Comparison of ENCODE assay signal across 8 mouse cellular contexts in the genomic region with DNA sequence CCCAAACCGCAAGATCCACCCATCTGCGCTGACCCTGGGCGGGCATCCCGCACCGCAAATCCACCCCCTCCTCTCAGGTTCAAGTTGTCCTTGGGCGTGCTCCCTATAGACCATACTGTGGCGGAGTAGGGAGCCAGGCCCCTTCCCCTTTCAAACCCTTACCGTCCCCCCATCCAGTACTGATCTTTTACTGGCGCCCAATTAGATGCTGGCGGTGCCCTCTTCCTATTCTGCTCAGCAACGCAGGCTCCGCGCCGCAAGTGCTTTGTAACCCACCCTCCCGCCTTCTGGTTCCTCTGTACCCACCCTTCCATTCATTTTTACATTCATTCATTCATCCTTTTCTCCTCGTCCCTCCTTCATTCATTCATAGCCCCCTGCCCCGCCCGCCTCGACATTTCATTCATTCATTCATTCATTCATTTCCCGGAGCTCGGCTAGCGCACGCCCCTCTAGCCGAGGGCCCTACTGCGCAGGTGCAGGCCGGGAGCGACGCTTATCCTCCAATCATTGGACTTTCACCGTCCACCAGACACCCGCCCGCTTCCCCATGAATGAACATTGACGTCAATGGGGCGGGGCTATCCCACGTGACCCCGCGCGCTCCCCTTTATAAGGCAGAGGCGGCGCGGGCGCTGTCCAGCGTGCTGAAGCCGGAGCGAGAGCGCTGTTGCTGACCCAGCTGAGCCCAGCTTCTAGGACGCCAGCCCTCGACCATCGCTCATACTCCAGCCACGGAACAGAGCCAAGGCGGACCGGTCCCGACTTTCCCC. TPM values are rescaled to one million over a fixed set of nuclear protein-coding genes. Genes with fewer than 3 reads are reported as not detected.
DNase-seq lines count a peak whose midpoint lies in the region; ATAC-seq and TF ChIP-seq lines count a peak whose summit lies in the region.

No protein-coding gene starts in this region.

- peak overlapping the region; percentile 59 for H3K4me3 ChIP-seq in G1E (ENCODE audit: low read depth, low read length)
- H3K4me3 ChIP-seq in forebrain, embryonic 15.5 days = peak overlapping the region; percentile 48
- peak overlapping the region; percentile 25 for H3K4me3 ChIP-seq in liver, postnatal 0 days (ENCODE audit: low read depth, low read length)
- H3K4me3 ChIP-seq in neural tube, embryonic 13.5 days = peak overlapping the region; percentile 48

- ATAC-seq in G1E (ENCODE audit: extremely low read depth, insufficient number of reproducible peaks, low FRiP score, poor library complexity, severe bottlenecking) = peak; percentile 54; the same call in 1 of the 2 replicates
- ATAC-seq in forebrain, embryonic 15.5 days (replicated peaks) = peak; percentile 77
- ATAC-seq in liver, postnatal 0 days = peak; percentile 71
- peak; percentile 73 for ATAC-seq in neural tube, embryonic 13.5 days (ENCODE audit: low read depth)

- TF ChIP-seq EP300 in liver, postnatal 0 days (IDR thresholded peaks at IDR 0.05; ENCODE audit: low read depth) = no peak

- peaks cover 71% of the 10 kb centered on the region for H3K27me3 ChIP-seq in G1E (ENCODE audit: insufficient read depth, low read length)
- H3K27me3 ChIP-seq in forebrain, embryonic 15.5 days = peaks cover 63% of the 10 kb centered on the region
- peaks cover 75% of the 10 kb centered on the region for H3K27me3 ChIP-seq in liver, postnatal 0 days (ENCODE audit: insufficient read depth, low read length)
- peaks cover 87% of the 10 kb centered on the region for H3K27me3 ChIP-seq in neural tube, embryonic 13.5 days

- TF ChIP-seq CTCF in G1E (IDR thresholded peaks at IDR 0.05; ENCODE audit: low read depth, low read length) = no peak
- no peak for TF ChIP-seq CTCF in liver, postnatal 0 days (IDR thresholded peaks at IDR 0.05; ENCODE audit: low read depth)

- H3K4me2 ChIP-seq in forebrain, embryonic 15.5 days (replicated peaks) = peak overlapping the region; percentile 99
- peak overlapping the region; percentile 65 for H3K4me2 ChIP-seq in liver, postnatal 0 days (ENCODE audit: low read depth, low read length)
- H3K4me2 ChIP-seq in neural tube, embryonic 13.5 days = peak overlapping the region; percentile 100

- peaks cover 9% of the 10 kb centered on the region for H3K36me3 ChIP-seq in G1E (replicated peaks)
- no peaks in the 10 kb centered on the region for H3K36me3 ChIP-seq in forebrain, embryonic 15.5 days
- no peaks in the 10 kb centered on the region for H3K36me3 ChIP-seq in liver, postnatal 0 days (replicated peaks; ENCODE audit: insufficient read depth, low read length)
- 0 out of 2 replicates have a peak, but pooled peaks cover 4% of the 10 kb centered on the region for H3K36me3 ChIP-seq in neural tube, embryonic 13.5 days

- peaks cover 8% of the 10 kb centered on the region for H3K9me3 ChIP-seq in G1E (replicated peaks)
- no peaks in the 10 kb centered on the region for H3K9me3 ChIP-seq in forebrain, embryonic 15.5 days
- H3K9me3 ChIP-seq in liver, postnatal 0 days (ENCODE audit: low read length) = no peaks in the 10 kb centered on the region
- no peaks in the 10 kb centered on the region for H3K9me3 ChIP-seq in neural tube, embryonic 13.5 days

- under 1% methylated on average over 52 of the region's 52 CpGs for WGBS in forebrain, embryonic 15.5 days
- 2% methylated on average over 51 of the region's 52 CpGs for WGBS in liver, postnatal 0 days (ENCODE audit: insufficient replicate concordance)
- WGBS in neural tube, embryonic 13.5 days = under 1% methylated on average over 52 of the region's 52 CpGs

- intact Hi-C loops in heart, postnatal 25 days (cut with DNase I) = no loop called here

- peak overlapping the region; percentile 46 for H3K9ac ChIP-seq in forebrain, embryonic 15.5 days (replicated peaks)
- H3K9ac ChIP-seq in liver, postnatal 0 days (replicated peaks) = no peak overlapping the region
- peak overlapping the region; percentile 72 for H3K9ac ChIP-seq in neural tube, embryonic 13.5 days

- peaks cover 69% of the 10 kb centered on the region for H3K4me1 ChIP-seq in G1E (ENCODE audit: insufficient read depth, low read depth, low read length)
- peaks cover 49% of the 10 kb centered on the region for H3K4me1 ChIP-seq in forebrain, embryonic 15.5 days
- H3K4me1 ChIP-seq in liver, postnatal 0 days (ENCODE audit: insufficient read depth) = peaks cover 28% of the 10 kb centered on the region
- H3K4me1 ChIP-seq in neural tube, embryonic 13.5 days (replicated peaks) = peaks cover 38% of the 10 kb centered on the region

- H3K27ac ChIP-seq in forebrain, embryonic 15.5 days (replicated peaks) = no peak overlapping the region
- H3K27ac ChIP-seq in liver, postnatal 0 days (ENCODE audit: low read depth) = no peak overlapping the region
- no peak overlapping the region for H3K27ac ChIP-seq in neural tube, embryonic 13.5 days (replicated peaks)

- peak; percentile 95 for DNase-seq in G1E (ENCODE audit: low spot score)
- DNase-seq in cerebellum, adult 11-12 months = peak; percentile 91
- peak; percentile 80 for DNase-seq in heart, postnatal 25 days (ENCODE audit: low spot score)
- DNase-seq in layer of hippocampus, adult 11-12 months (ENCODE audit: low spot score) = peak; percentile 96
- DNase-seq in liver, postnatal 0 days = peak; percentile 97
- DNase-seq in telencephalon, adult 2 months (ENCODE audit: low read depth, low spot score) = peak; percentile 86

RNA-seq across cellular contexts. Expression of gene Vgf, which starts 3.6 kb away (rescaled TPM):
- not detected in 2 replicates for total RNA-seq in G1E (2014; fragmentation: Nextera tagmentation)
- total RNA-seq in G1E (2017) = 0.06 and 0.11 TPM in 2 replicates
- 0.56 and 0.59 TPM in 2 replicates for polyA plus RNA-seq in G1E (2012)
- polyA plus RNA-seq in forebrain, embryonic 15.5 days (2015; fragmentation: Nextera tagmentation; extraction: Ambion mirVana) = 4.0 and 4.4 TPM in 2 replicates
- total RNA-seq in heart, postnatal 25 days (2021) = not detected
- polyA plus RNA-seq in liver, postnatal 0 days (2015; fragmentation: Nextera tagmentation; extraction: Ambion mirVana) = not detected in 2 replicates
- 4.0 and 4.6 TPM in 2 replicates for polyA plus RNA-seq in neural tube, embryonic 13.5 days (2015; fragmentation: Nextera tagmentation; extraction: Ambion mirVana)

RNA-seq across cellular contexts. Expression of gene Ap1s1, which starts 16.1 kb away (rescaled TPM):
- total RNA-seq in G1E (2014; fragmentation: Nextera tagmentation) (36.8 and 37.5 TPM in 2 replicates), G1E (2017) (104 and 115 TPM in 2 replicates)
- 136 and 173 TPM in 2 replicates for polyA plus RNA-seq in G1E (2012)
- 248 and 257 TPM in 2 replicates for polyA plus RNA-seq in forebrain, embryonic 15.5 days (2015; fragmentation: Nextera tagmentation; extraction: Ambion mirVana)
- 10 to 100 TPM; 34.4 to 43.0 TPM for total RNA-seq in heart, postnatal 25 days (2021)
- polyA plus RNA-seq in liver, postnatal 0 days (2015; fragmentation: Nextera tagmentation; extraction: Ambion mirVana) = 57.9 and 60.7 TPM in 2 replicates
- polyA plus RNA-seq in neural tube, embryonic 13.5 days (2015; fragmentation: Nextera tagmentation; extraction: Ambion mirVana) = 207 and 216 TPM in 2 replicates

RNA-seq across cellular contexts. Expression of gene Znhit1, which starts 42.0 kb away (rescaled TPM):
- total RNA-seq in G1E (2014; fragmentation: Nextera tagmentation) (88.7 and 113 TPM in 2 replicates), G1E (2017) (35.5 and 43.4 TPM in 2 replicates)
- 247 and 287 TPM in 2 replicates for polyA plus RNA-seq in G1E (2012)
- 123 and 129 TPM in 2 replicates for polyA plus RNA-seq in forebrain, embryonic 15.5 days (2015; fragmentation: Nextera tagmentation; extraction: Ambion mirVana)
- 10 to 100 TPM; 57.2 to 67.0 TPM for total RNA-seq in heart, postnatal 25 days (2021)
- polyA plus RNA-seq in liver, postnatal 0 days (2015; fragmentation: Nextera tagmentation; extraction: Ambion mirVana) = 44.1 and 47.2 TPM in 2 replicates
- polyA plus RNA-seq in neural tube, embryonic 13.5 days (2015; fragmentation: Nextera tagmentation; extraction: Ambion mirVana) = 91.3 and 110 TPM in 2 replicates

RNA-seq across cellular contexts. Expression of gene Serpine1, which starts 42.2 kb away (rescaled TPM):
- total RNA-seq in G1E (2014; fragmentation: Nextera tagmentation) (76.9 and 92.3 TPM in 2 replicates), G1E (2017) (18.6 and 20.4 TPM in 2 replicates)
- 1.1 and 1.9 TPM in 2 replicates for polyA plus RNA-seq in G1E (2012)
- polyA plus RNA-seq in forebrain, embryonic 15.5 days (2015; fragmentation: Nextera tagmentation; extraction: Ambion mirVana) = 0.14 and 0.28 TPM in 2 replicates
- 10 to 100 TPM; 18.3 to 27.6 TPM for total RNA-seq in heart, postnatal 25 days (2021)
- 0.23 and 0.25 TPM in 2 replicates for polyA plus RNA-seq in liver, postnatal 0 days (2015; fragmentation: Nextera tagmentation; extraction: Ambion mirVana)
- 0.25 TPM in 1 of 2 replicates, not detected in the other for polyA plus RNA-seq in neural tube, embryonic 13.5 days (2015; fragmentation: Nextera tagmentation; extraction: Ambion mirVana)

RNA-seq across cellular contexts. Expression of gene Plod3, which starts 43.0 kb away (rescaled TPM):
- total RNA-seq in G1E (2014; fragmentation: Nextera tagmentation) = 21.4 and 39.8 TPM in 2 replicates
- 19.7 and 20.7 TPM in 2 replicates for total RNA-seq in G1E (2017)
- polyA plus RNA-seq in G1E (2012) = 33.1 and 33.9 TPM in 2 replicates
- 28.8 and 35.6 TPM in 2 replicates for polyA plus RNA-seq in forebrain, embryonic 15.5 days (2015; fragmentation: Nextera tagmentation; extraction: Ambion mirVana)
- total RNA-seq in heart, postnatal 25 days (2021) = 10 to 100 TPM; 37.5 to 40.4 TPM
- 7.6 and 8.8 TPM in 2 replicates for polyA plus RNA-seq in liver, postnatal 0 days (2015; fragmentation: Nextera tagmentation; extraction: Ambion mirVana)
- 34.5 and 41.7 TPM in 2 replicates for polyA plus RNA-seq in neural tube, embryonic 13.5 days (2015; fragmentation: Nextera tagmentation; extraction: Ambion mirVana)
